Mouse (Mus musculus) spleen, postnatal 10 days (tissue): Measurements from ENCODE around the gene Olfr1178.

Experiments used
- DNase-seq, 2 experiments: peaks; one replicate each; pipeline ENCODE4 v3.0.0; 2021 to 2022; ENCODE audit warnings: low spot score in 2 of 2

The Olfr1178 gene

DNA sequence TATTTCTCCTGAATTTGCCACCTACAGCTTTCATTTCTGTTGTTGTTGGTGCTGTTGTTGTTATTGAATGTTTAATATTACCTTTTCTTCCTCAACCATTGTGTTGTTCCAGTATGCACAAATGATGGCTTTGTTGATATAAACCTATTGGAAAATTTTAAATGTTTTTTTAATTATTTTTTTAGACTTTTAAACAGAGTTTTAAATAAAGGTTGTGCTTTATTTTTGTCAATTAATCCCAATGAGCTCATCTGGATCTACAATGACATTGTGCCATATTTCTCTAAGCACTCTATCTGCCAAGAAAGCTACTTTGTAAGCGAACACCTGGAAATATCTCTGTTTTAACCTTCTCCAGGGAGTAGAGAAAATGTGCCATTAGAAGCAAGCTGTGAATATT, at the start of gene Olfr1178:
Gene Olfr1178 (plus strand): TSS at position 301 of the 400 bp plus-strand sequence.
- DNase-seq, result no peak

DNA sequence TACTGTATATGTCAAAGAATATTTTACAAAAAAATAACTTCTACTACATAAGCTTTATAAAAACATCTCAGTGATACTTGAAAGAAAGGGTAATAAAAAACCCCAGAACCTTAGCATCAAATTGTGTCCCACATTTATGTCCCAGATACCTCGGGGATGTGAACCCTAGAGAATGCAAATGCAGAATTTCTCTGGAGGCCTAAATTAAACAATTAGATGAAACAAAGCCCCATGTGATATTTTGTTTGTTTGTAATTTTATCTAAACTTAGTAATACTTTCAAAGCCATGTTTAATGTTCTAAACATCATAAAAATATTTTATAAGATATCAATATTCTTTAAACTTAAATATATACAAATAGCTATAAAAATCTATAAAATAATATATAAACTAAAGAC, 40.5 kb upstream of the Olfr1178 start, which contains the start of gene Olfr1177-ps:
Gene Olfr1177-ps (minus strand): TSS at position 101 of the 400 bp plus-strand sequence.
- DNase-seq, result no peak

DNA sequence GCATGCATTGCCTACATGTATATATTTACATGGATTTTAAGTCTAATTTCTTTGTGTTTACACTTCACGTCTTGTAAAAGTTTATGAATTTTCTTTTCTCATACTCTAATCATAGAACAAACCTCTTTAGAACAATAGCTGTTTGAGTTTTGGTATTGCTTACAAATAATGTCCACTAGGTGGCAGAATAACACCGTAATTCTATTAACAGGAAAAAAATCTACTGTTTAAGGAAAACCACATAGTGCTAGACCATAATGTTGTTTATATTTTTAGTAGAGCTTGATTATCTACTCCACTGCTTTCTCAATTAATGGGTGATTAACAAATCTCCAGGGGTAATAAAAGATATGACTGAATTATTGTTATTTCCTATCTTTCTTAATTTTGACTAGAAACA, 30.6 kb upstream of the Olfr1178 start:
- no peak for DNase-seq

DNA sequence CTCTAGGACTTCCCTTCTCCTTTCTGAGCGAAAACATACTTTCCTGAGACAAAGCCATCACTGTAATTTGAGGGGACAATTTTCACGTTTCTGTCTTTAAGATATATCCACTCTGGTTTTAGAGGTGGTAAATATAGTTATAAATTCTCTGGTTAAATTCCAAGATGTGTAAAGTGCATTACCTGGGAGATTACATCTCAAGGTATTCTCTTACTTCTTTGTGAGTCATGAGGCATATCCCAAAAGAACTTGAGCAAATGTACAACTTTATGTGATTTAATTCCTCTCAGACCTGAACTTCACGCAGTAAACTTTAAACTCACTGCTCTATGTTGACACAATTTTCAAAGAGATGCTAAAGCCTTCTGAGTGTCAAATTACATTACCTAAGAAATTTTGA, 19.5 kb downstream of the Olfr1178 start, which contains the start of gene Olfr1179:
Gene Olfr1179 (minus strand): TSS at position 101 of the 400 bp plus-strand sequence.
- no peak for DNase-seq

DNA sequence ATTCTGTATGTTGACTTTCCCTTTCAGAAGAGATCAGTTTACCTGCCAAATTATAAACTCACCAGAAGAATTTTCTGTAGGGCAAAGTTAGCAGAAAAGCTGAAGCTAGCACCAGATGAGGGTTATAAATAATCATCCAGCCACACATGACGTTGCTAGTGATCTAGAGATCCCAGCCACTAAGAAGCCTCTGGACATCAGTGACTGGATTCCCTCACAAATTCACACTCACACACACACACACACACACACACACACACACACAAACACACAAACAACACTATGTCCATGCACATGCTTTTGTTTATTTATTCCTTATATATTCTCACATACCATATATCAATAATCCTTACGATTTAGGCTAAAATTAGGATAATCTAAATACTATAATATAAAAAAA, 32.2 kb downstream of the Olfr1178 start, which contains the start of gene Olfr1180:
Gene Olfr1180 (minus strand): TSS at position 101 of the 400 bp plus-strand sequence.
- DNase-seq, result no peak

DNA sequence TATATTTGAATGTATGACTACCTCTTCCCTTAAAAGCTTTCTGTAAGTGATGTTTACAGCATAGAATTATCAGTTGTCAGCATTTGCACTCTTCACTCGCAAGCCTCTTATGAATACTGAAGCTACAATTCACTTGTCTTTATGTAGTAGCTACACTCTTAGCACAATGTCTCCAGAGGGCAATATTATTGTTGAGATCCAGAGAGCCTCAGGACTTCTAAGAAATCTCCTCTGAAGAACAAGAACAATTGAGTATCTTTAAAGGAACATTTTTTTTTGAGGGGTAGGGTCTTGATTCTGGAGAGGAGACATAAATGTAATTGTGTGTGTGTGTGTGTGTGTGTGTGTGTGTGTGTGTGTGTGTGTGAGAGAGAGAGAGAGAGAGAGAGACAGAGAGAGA, 39.2 kb downstream of the Olfr1178 start, which contains the start of gene Olfr1181:
Gene Olfr1181 (minus strand): TSS at position 101 of the 400 bp plus-strand sequence.
- DNase-seq, result no peak

DNA sequence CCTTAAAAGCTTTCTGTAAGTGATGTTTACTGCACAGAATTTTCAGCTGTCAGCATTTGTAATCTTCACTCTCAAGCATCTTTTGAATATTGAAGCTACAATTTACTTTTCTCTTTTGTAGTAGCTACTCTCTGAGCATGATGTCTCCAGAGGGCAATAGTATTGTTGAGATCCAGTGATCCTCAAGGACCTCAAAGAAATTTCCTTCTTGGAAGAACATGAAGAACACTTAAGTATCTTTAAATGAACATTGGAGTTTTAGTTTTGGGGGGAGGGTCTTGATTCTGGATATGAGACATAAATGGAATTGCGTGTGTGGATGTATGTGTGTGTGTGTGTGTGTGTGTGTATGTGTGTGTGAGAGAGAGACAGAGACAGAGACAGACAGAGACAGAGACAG, 62.2 kb downstream of the Olfr1178 start, which contains the start of gene Gm13757:
Gene Gm13757 (minus strand): TSS at position 101 of the 400 bp plus-strand sequence.
- no peak for DNase-seq
